Mouse (Mus musculus): ENCODE measurements around the gene Kremen2. TPM values are rescaled to one million over a fixed set of nuclear protein-coding genes. Genes with fewer than 3 reads are reported as not detected.

The Kremen2 gene
- polyA plus RNA-seq, 1 experiment from 2014 or later: 2.6 TPM

- WGBS: 4% methylated on average over 51 of the region's 58 CpGs
- H3K9ac ChIP-seq (ENCODE audit: low read depth, low read length): peak within 1 kb of the TSS; percentile 87
- no peaks in the 10 kb centered on the region for H3K27me3 ChIP-seq (ENCODE audit: control insufficient read depth, insufficient read depth, low read length)
- H3K4me3 ChIP-seq (ENCODE audit: low read depth, low read length): peak within 1 kb of the TSS; percentile 65
- no peaks in the 10 kb centered on the region for H3K36me3 ChIP-seq (ENCODE audit: control insufficient read depth, insufficient read depth, low read length)
- peak within 1 kb of the TSS; percentile 36 for H3K4me2 ChIP-seq (replicated peaks; ENCODE audit: low read depth, low read length)
- no peaks in the 10 kb centered on the region for H3K4me1 ChIP-seq (replicated peaks; ENCODE audit: control insufficient read depth, insufficient read depth, low read length)
- H3K27ac ChIP-seq (ENCODE audit: low read depth, low read length): peak within 1 kb of the TSS; percentile 90
- no peaks in the 10 kb centered on the region for H3K9me3 ChIP-seq (ENCODE audit: control insufficient read depth, low read length)
- peak; percentile 99 for DNase-seq (ENCODE audit: low spot score)
- ATAC-seq (ENCODE audit: low FRiP score): peak; percentile 98
Observed at GRCm38 (mm10) chr17:23771284-23772218, 25.9 kb upstream of the Kremen2 start, which contains the start of gene Flywch1. Flywch1 (minus strand) TSS chr17:23771602.

GRCm38 (mm10) chr17:23770896-23771283, 25.3 kb upstream of the Kremen2 start:
- no peak for DNase-seq (ENCODE audit: low spot score)

GRCm38 (mm10) chr17:23770493-23770892, 24.9 kb upstream of the Kremen2 start:
- DNase-seq (ENCODE audit: low spot score): no peak
- peak overlapping the region; percentile 36 for H3K4me2 ChIP-seq (replicated peaks; ENCODE audit: low read depth, low read length)
- no peaks in the 10 kb centered on the region for H3K27me3 ChIP-seq (ENCODE audit: control insufficient read depth, insufficient read depth, low read length)
- peak overlapping the region; percentile 87 for H3K9ac ChIP-seq (ENCODE audit: low read depth, low read length)
- 15% methylated on average over 2 of the region's 2 CpGs for WGBS
- H3K27ac ChIP-seq (ENCODE audit: low read depth, low read length): no peak overlapping the region
- no peaks in the 10 kb centered on the region for H3K36me3 ChIP-seq (ENCODE audit: control insufficient read depth, insufficient read depth, low read length)
- no peak for ATAC-seq (ENCODE audit: low FRiP score)
- no peaks in the 10 kb centered on the region for H3K9me3 ChIP-seq (ENCODE audit: control insufficient read depth, low read length)
- H3K4me3 ChIP-seq (ENCODE audit: low read depth, low read length): peak overlapping the region; percentile 65
- H3K4me1 ChIP-seq (replicated peaks; ENCODE audit: control insufficient read depth, insufficient read depth, low read length): no peaks in the 10 kb centered on the region

More at GRCm38 (mm10) chr17:23770896-23771283, 25.3 kb upstream of the Kremen2 start:
- 1% methylated on average over 19 of the region's 19 CpGs for WGBS
- H3K4me2 ChIP-seq (replicated peaks; ENCODE audit: low read depth, low read length): peak overlapping the region; percentile 36
- H3K27me3 ChIP-seq (ENCODE audit: control insufficient read depth, insufficient read depth, low read length): no peaks in the 10 kb centered on the region
- peak; percentile 67; the same call in 1 of the 2 replicates for ATAC-seq (ENCODE audit: low FRiP score)
- peak overlapping the region; percentile 90 for H3K27ac ChIP-seq (ENCODE audit: low read depth, low read length)
- no peaks in the 10 kb centered on the region for H3K4me1 ChIP-seq (replicated peaks; ENCODE audit: control insufficient read depth, insufficient read depth, low read length)
- peak overlapping the region; percentile 87 for H3K9ac ChIP-seq (ENCODE audit: low read depth, low read length)
- H3K36me3 ChIP-seq (ENCODE audit: control insufficient read depth, insufficient read depth, low read length): no peaks in the 10 kb centered on the region
- H3K4me3 ChIP-seq (ENCODE audit: low read depth, low read length): peak overlapping the region; percentile 65
- no peaks in the 10 kb centered on the region for H3K9me3 ChIP-seq (ENCODE audit: control insufficient read depth, low read length)

GRCm38 (mm10) chr17:23762976-23763375, 17.3 kb upstream of the Kremen2 start:
- no peaks in the 10 kb centered on the region for H3K27me3 ChIP-seq (ENCODE audit: control insufficient read depth, insufficient read depth, low read length)
- H3K4me3 ChIP-seq (ENCODE audit: low read depth, low read length): no peak overlapping the region
- no peak overlapping the region for H3K27ac ChIP-seq (ENCODE audit: low read depth, low read length)
- H3K4me1 ChIP-seq (replicated peaks; ENCODE audit: control insufficient read depth, insufficient read depth, low read length): no peaks in the 10 kb centered on the region
- no peak for ATAC-seq (ENCODE audit: low FRiP score)
- H3K4me2 ChIP-seq (replicated peaks; ENCODE audit: low read depth, low read length): no peak overlapping the region
- no peaks in the 10 kb centered on the region for H3K9me3 ChIP-seq (ENCODE audit: control insufficient read depth, low read length)
- peaks cover 25% of the 10 kb centered on the region for H3K36me3 ChIP-seq (ENCODE audit: control insufficient read depth, insufficient read depth, low read length)
- DNase-seq (ENCODE audit: low spot score): no peak
- 89% methylated on average over 11 of the region's 11 CpGs for WGBS
- no peak overlapping the region for H3K9ac ChIP-seq (ENCODE audit: low read depth, low read length)

- ATAC-seq (ENCODE audit: low FRiP score) (no peak), DNase-seq (ENCODE audit: low spot score) (no peak)
- Histone ChIP-seq H3K27me3 (ENCODE audit: control insufficient read depth, insufficient read depth, low read length) (no peaks in the 10 kb centered on the region), H3K4me3 (ENCODE audit: low read depth, low read length) (no peak overlapping the region), H3K36me3 (ENCODE audit: control insufficient read depth, insufficient read depth, low read length) (peaks cover 25% of the 10 kb centered on the region), H3K4me2 (replicated peaks; ENCODE audit: low read depth, low read length) (no peak overlapping the region), H3K9me3 (ENCODE audit: control insufficient read depth, low read length) (no peaks in the 10 kb centered on the region), H3K4me1 (replicated peaks; ENCODE audit: control insufficient read depth, insufficient read depth, low read length) (no peaks in the 10 kb centered on the region), H3K27ac (ENCODE audit: low read depth, low read length) (no peak overlapping the region), H3K9ac (ENCODE audit: low read depth, low read length) (no peak overlapping the region)
- 98% methylated on average over 3 of the region's 3 CpGs for WGBS
Observed at GRCm38 (mm10) chr17:23761155-23761554, 15.5 kb upstream of the Kremen2 start.

- Histone ChIP-seq H3K9me3 (ENCODE audit: control insufficient read depth, low read length) (no peaks in the 10 kb centered on the region), H3K4me3 (ENCODE audit: low read depth, low read length) (no peak overlapping the region), H3K4me2 (replicated peaks; ENCODE audit: low read depth, low read length) (no peak overlapping the region), H3K36me3 (ENCODE audit: control insufficient read depth, insufficient read depth, low read length) (peaks cover 32% of the 10 kb centered on the region), H3K27ac (ENCODE audit: low read depth, low read length) (no peak overlapping the region), H3K4me1 (replicated peaks; ENCODE audit: control insufficient read depth, insufficient read depth, low read length) (no peaks in the 10 kb centered on the region), H3K9ac (ENCODE audit: low read depth, low read length) (no peak overlapping the region), H3K27me3 (ENCODE audit: control insufficient read depth, insufficient read depth, low read length) (no peaks in the 10 kb centered on the region)
- 91% methylated on average over 9 of the region's 9 CpGs for WGBS
- DNase-seq (ENCODE audit: low spot score): no peak
- no peak for ATAC-seq (ENCODE audit: low FRiP score)
Observed at GRCm38 (mm10) chr17:23760231-23760630, 14.6 kb upstream of the Kremen2 start.

- Histone ChIP-seq H3K4me1 (replicated peaks; ENCODE audit: control insufficient read depth, insufficient read depth, low read length) (no peaks in the 10 kb centered on the region), H3K27ac (ENCODE audit: low read depth, low read length) (no peak overlapping the region), H3K4me2 (replicated peaks; ENCODE audit: low read depth, low read length) (no peak overlapping the region), H3K9ac (ENCODE audit: low read depth, low read length) (no peak overlapping the region), H3K4me3 (ENCODE audit: low read depth, low read length) (no peak overlapping the region), H3K27me3 (ENCODE audit: control insufficient read depth, insufficient read depth, low read length) (no peaks in the 10 kb centered on the region), H3K9me3 (ENCODE audit: control insufficient read depth, low read length) (no peaks in the 10 kb centered on the region), H3K36me3 (ENCODE audit: control insufficient read depth, insufficient read depth, low read length) (peaks cover 32% of the 10 kb centered on the region)
- DNase-seq (ENCODE audit: low spot score): no peak
- WGBS: 81% methylated on average over 8 of the region's 8 CpGs
- ATAC-seq (ENCODE audit: low FRiP score): no peak
Observed at GRCm38 (mm10) chr17:23758801-23759200, 13.2 kb upstream of the Kremen2 start.

GRCm38 (mm10) chr17:23757581-23757980, 11.9 kb upstream of the Kremen2 start:
- 95% methylated on average over 9 of the region's 9 CpGs for WGBS
- H3K4me1 ChIP-seq (replicated peaks; ENCODE audit: control insufficient read depth, insufficient read depth, low read length): no peaks in the 10 kb centered on the region
- no peaks in the 10 kb centered on the region for H3K9me3 ChIP-seq (ENCODE audit: control insufficient read depth, low read length)
- peaks cover 38% of the 10 kb centered on the region for H3K36me3 ChIP-seq (ENCODE audit: control insufficient read depth, insufficient read depth, low read length)
- ATAC-seq (ENCODE audit: low FRiP score): no peak
- no peak for DNase-seq (ENCODE audit: low spot score)
- H3K4me2 ChIP-seq (replicated peaks; ENCODE audit: low read depth, low read length): no peak overlapping the region
- H3K9ac ChIP-seq (ENCODE audit: low read depth, low read length): no peak overlapping the region
- no peaks in the 10 kb centered on the region for H3K27me3 ChIP-seq (ENCODE audit: control insufficient read depth, insufficient read depth, low read length)
- H3K4me3 ChIP-seq (ENCODE audit: low read depth, low read length): no peak overlapping the region
- H3K27ac ChIP-seq (ENCODE audit: low read depth, low read length): no peak overlapping the region

- H3K4me3 ChIP-seq (ENCODE audit: low read depth, low read length): no peak overlapping the region
- no peak overlapping the region for H3K27ac ChIP-seq (ENCODE audit: low read depth, low read length)
- DNase-seq (ENCODE audit: low spot score): no peak
- peaks cover 35% of the 10 kb centered on the region for H3K36me3 ChIP-seq (ENCODE audit: control insufficient read depth, insufficient read depth, low read length)
- no peaks in the 10 kb centered on the region for H3K27me3 ChIP-seq (ENCODE audit: control insufficient read depth, insufficient read depth, low read length)
- no peaks in the 10 kb centered on the region for H3K4me1 ChIP-seq (replicated peaks; ENCODE audit: control insufficient read depth, insufficient read depth, low read length)
- H3K4me2 ChIP-seq (replicated peaks; ENCODE audit: low read depth, low read length): no peak overlapping the region
- ATAC-seq (ENCODE audit: low FRiP score): no peak
- H3K9ac ChIP-seq (ENCODE audit: low read depth, low read length): no peak overlapping the region
- 97% methylated on average over 13 of the region's 13 CpGs for WGBS
- no peaks in the 10 kb centered on the region for H3K9me3 ChIP-seq (ENCODE audit: control insufficient read depth, low read length)
Observed at GRCm38 (mm10) chr17:23755689-23756088, 10.1 kb upstream of the Kremen2 start.
